Mouse (Mus musculus): ENCODE data around the gene Patl2. TPM values are rescaled to one million over a fixed set of nuclear protein-coding genes. Genes with fewer than 3 reads are reported as not detected.

Gene Patl2
- polyA plus RNA-seq, 1 experiment from 2014 or later: not detected

DNA sequence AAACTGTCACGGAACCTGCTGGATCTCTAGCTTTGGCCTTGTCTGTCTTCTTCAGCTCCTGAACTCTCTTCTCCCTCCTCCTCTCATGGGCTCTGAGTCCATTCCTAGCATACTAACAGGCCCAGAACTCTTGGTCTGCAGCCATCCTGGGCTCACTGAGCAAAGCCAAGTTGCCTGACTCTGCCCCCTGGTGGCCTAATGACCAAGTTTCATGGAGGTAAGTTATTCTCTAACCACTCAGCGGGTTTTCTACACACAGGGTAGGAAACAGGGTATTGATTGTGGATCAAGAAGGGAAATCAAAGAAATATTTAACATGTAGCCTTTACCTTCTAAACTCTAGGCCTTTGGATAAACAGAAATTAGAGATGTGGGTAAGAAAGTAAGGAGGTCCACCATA is 25.3 kb downstream of the Patl2 start, which contains the start of gene Trim69:
Gene Trim69 (plus strand): TSS at position 21 of the 400 bp plus-strand sequence.
- no peak within 1 kb of the TSS for H3K4me2 ChIP-seq (ENCODE audit: low read length)
- ATAC-seq (peak; percentile 69), DNase-seq (ENCODE audit: low spot score) (peak; percentile 84)
- H3K4me1 ChIP-seq (ENCODE audit: control insufficient read depth, insufficient read depth, low read length): no peaks in the 10 kb centered on the region
- 30% methylated on average over 2 of the region's 2 CpGs for WGBS
- no peak within 1 kb of the TSS for H3K4me3 ChIP-seq (ENCODE audit: low read depth, low read length)
- no peaks in the 10 kb centered on the region for H3K36me3 ChIP-seq (ENCODE audit: control insufficient read depth, insufficient read depth, low read length)
- no peaks in the 10 kb centered on the region for H3K27me3 ChIP-seq (replicated peaks; ENCODE audit: control insufficient read depth, insufficient read depth, low read length)
- H3K9me3 ChIP-seq (replicated peaks; ENCODE audit: control insufficient read depth, low read length): no peaks in the 10 kb centered on the region
- H3K27ac ChIP-seq (ENCODE audit: low read depth, low read length): no peak within 1 kb of the TSS
- H3K9ac ChIP-seq (ENCODE audit: low read length): no peak within 1 kb of the TSS

GRCm38 (mm10) chr2:122159667-122160066 is 26.3 kb downstream of the Patl2 start:
- no peak overlapping the region for H3K27ac ChIP-seq (ENCODE audit: low read depth, low read length)
- H3K9me3 ChIP-seq (replicated peaks; ENCODE audit: control insufficient read depth, low read length): no peaks in the 10 kb centered on the region
- no peaks in the 10 kb centered on the region for H3K36me3 ChIP-seq (ENCODE audit: control insufficient read depth, insufficient read depth, low read length)
- no peak for ATAC-seq
- 92% methylated on average over 6 of the region's 6 CpGs for WGBS
- H3K27me3 ChIP-seq (replicated peaks; ENCODE audit: control insufficient read depth, insufficient read depth, low read length): no peaks in the 10 kb centered on the region
- no peak overlapping the region for H3K9ac ChIP-seq (ENCODE audit: low read length)
- no peak overlapping the region for H3K4me2 ChIP-seq (ENCODE audit: low read length)
- no peaks in the 10 kb centered on the region for H3K4me1 ChIP-seq (ENCODE audit: control insufficient read depth, insufficient read depth, low read length)
- no peak overlapping the region for H3K4me3 ChIP-seq (ENCODE audit: low read depth, low read length)
- no peak for DNase-seq (ENCODE audit: low spot score)

DNA sequence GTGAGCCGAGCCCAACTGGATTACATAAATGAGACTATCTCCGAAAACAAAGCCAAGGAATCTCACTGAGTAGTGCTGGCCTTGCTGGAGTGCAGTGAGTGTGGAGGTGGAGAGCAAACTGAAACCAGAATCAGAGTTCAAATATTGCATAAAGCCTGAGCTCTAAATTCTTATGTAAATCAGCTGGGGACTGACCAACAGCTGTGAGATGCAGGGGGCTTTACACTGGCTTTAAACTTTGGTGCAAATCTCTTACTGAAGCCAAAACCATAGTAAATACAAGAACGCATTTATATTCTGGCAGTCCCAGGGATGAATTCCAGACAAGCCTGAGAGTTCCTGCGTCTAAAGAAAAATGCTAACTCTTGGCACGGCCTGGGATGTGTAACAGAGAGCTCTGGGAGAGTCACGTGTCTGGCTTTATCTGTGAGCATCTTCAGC is 27.6 kb downstream of the Patl2 start:
- DNase-seq (ENCODE audit: low spot score): no peak
- H3K9ac ChIP-seq (ENCODE audit: low read length): no peak overlapping the region
- WGBS: 60% methylated on average over 6 of the region's 6 CpGs

DNA sequence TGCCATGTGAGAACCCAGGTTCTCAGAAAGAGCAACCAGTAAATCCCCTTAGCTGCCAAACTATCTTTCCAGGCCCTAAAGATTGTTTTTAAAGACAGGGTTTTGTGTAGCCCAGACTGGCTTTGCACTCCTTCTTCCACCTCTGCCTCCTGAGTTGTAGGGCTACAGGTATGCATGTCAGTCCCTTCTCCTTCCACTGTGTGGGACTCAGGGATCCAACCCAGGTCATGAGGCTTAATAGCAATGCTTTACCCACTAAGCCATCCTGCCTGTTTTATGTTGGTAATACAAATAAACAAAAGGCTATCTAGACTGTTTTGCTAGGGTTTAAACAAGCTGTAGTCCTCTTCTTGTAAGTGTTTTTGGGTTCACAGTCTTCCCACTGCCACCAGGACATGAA is 28.4 kb downstream of the Patl2 start:
- Histone ChIP-seq H3K27ac (ENCODE audit: low read depth, low read length) (no peak overlapping the region), H3K9me3 (replicated peaks; ENCODE audit: control insufficient read depth, low read length) (no peaks in the 10 kb centered on the region), H3K36me3 (ENCODE audit: control insufficient read depth, insufficient read depth, low read length) (no peaks in the 10 kb centered on the region), H3K9ac (ENCODE audit: low read length) (no peak overlapping the region), H3K4me1 (ENCODE audit: control insufficient read depth, insufficient read depth, low read length) (no peaks in the 10 kb centered on the region), H3K4me2 (ENCODE audit: low read length) (no peak overlapping the region), H3K27me3 (replicated peaks; ENCODE audit: control insufficient read depth, insufficient read depth, low read length) (no peaks in the 10 kb centered on the region), H3K4me3 (ENCODE audit: low read depth, low read length) (no peak overlapping the region)
- ATAC-seq (no peak), DNase-seq (ENCODE audit: low spot score) (no peak)

More for the DNA sequence above, 27.6 kb downstream of the Patl2 start:
- Histone ChIP-seq H3K27ac (ENCODE audit: low read depth, low read length) (no peak overlapping the region), H3K36me3 (ENCODE audit: control insufficient read depth, insufficient read depth, low read length) (no peaks in the 10 kb centered on the region), H3K27me3 (replicated peaks; ENCODE audit: control insufficient read depth, insufficient read depth, low read length) (no peaks in the 10 kb centered on the region), H3K4me3 (ENCODE audit: low read depth, low read length) (no peak overlapping the region), H3K9me3 (replicated peaks; ENCODE audit: control insufficient read depth, low read length) (no peaks in the 10 kb centered on the region), H3K4me1 (ENCODE audit: control insufficient read depth, insufficient read depth, low read length) (no peaks in the 10 kb centered on the region), H3K4me2 (ENCODE audit: low read length) (no peak overlapping the region)
- no peak for ATAC-seq

DNA sequence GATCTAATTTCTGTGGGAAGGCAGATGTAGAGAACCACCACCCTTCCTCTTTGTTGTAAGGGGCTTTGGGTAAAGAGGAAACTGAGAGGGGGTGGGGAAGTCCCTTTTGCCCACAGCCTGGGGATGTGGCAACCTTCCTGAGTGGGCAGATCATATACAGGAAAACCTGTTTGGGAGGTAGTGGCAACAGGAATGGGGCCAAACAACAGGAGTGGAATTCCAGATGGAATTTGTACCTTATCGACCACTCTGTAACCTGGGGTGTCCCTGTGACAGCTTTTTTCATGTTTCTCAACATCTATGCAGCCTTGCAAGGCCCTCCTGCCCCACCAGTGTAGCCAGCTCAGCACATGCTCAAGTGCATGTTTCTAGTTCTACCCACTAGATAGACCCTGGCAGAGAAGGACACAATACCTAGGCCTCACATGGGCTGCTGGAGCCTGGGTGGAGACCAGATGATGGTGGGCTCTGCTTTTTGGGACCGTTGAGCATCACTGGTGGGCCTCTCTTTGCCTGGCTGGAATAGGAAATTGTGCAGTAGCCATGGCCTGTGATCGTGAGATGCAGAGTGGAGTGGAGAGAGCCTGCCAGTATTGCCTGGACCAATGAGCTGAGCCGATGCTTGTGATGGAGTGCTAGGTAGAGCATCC is 29.8 kb downstream of the Patl2 start:
- H3K9me3 ChIP-seq (replicated peaks; ENCODE audit: control insufficient read depth, low read length): no peaks in the 10 kb centered on the region
- no peak for ATAC-seq
- no peak overlapping the region for H3K9ac ChIP-seq (ENCODE audit: low read length)
- no peak overlapping the region for H3K27ac ChIP-seq (ENCODE audit: low read depth, low read length)
- H3K4me3 ChIP-seq (ENCODE audit: low read depth, low read length): no peak overlapping the region
- H3K4me1 ChIP-seq (ENCODE audit: control insufficient read depth, insufficient read depth, low read length): no peaks in the 10 kb centered on the region
- H3K4me2 ChIP-seq (ENCODE audit: low read length): no peak overlapping the region
- H3K27me3 ChIP-seq (replicated peaks; ENCODE audit: control insufficient read depth, insufficient read depth, low read length): no peaks in the 10 kb centered on the region
- H3K36me3 ChIP-seq (ENCODE audit: control insufficient read depth, insufficient read depth, low read length): no peaks in the 10 kb centered on the region
- DNase-seq (ENCODE audit: low spot score): no peak
- 89% methylated on average over 4 of the region's 4 CpGs for WGBS

DNA sequence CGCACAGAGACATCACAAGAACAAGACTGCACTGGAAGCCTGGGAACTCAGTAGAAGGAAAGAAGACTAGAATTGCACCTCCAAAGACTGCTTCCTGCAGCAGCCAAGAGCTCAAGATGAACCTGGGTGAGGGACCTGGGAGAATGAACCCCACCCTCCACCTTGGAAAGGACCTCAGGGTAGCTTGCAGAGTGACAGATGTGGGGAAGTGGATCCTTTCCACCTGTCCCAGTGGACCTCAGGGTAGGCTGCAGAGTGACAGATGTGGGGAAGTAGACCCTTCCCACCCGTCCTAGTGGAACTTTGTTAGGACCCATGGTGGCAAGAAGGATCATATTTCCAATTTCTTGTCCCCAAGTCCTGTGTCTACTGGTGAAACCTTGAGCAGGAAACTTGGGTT is 30.7 kb downstream of the Patl2 start:
- no peak overlapping the region for H3K27ac ChIP-seq (ENCODE audit: low read depth, low read length)
- 82% methylated on average over 2 of the region's 2 CpGs for WGBS
- ATAC-seq (no peak), DNase-seq (ENCODE audit: low spot score) (no peak)
- H3K36me3 ChIP-seq (ENCODE audit: control insufficient read depth, insufficient read depth, low read length): no peaks in the 10 kb centered on the region
- no peaks in the 10 kb centered on the region for H3K27me3 ChIP-seq (replicated peaks; ENCODE audit: control insufficient read depth, insufficient read depth, low read length)
- H3K9me3 ChIP-seq (replicated peaks; ENCODE audit: control insufficient read depth, low read length): no peaks in the 10 kb centered on the region
- H3K9ac ChIP-seq (ENCODE audit: low read length): no peak overlapping the region
- H3K4me1 ChIP-seq (ENCODE audit: control insufficient read depth, insufficient read depth, low read length): no peaks in the 10 kb centered on the region
- H3K4me2 ChIP-seq (ENCODE audit: low read length): no peak overlapping the region
- no peak overlapping the region for H3K4me3 ChIP-seq (ENCODE audit: low read depth, low read length)

- WGBS: 88% methylated on average over 2 of the region's 2 CpGs
Observed at GRCm38 (mm10) chr2:122154479-122154878, 31.5 kb downstream of the Patl2 start.

DNA sequence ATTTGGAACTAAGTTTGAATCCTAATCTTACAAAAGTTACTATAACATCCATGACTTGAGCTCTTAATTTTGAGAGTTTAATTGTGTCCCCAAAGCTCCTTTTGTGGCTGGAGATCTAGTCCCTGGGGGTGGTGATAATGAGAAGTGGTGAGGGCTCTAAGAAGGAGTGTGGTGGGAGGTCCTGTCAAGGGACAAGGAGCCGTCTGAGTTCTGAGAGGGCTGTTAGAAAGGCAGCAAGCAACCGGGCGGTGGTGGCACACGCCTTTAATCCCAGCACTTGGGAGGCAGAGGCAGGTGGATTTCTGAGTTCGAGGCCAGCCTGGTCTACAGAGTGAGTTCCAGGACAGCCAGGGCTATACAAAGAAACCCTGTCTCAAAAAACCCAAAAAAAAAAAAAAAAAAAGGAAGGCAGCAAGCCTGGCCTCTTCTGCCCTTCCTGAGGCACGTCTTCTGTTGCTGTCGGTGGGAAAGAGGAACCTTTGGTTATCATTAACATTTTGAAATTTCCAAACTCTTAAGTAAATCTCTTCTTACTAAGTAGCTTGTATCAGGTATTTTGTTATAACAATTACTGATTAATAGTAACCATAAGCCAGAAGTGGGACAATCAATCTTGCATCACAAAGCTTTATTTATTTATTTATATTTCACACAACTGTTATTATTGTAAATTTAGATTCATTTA is 32.2 kb downstream of the Patl2 start:
- ATAC-seq (no peak), DNase-seq (ENCODE audit: low spot score) (no peak)
- Histone ChIP-seq H3K9ac (ENCODE audit: low read length) (no peak overlapping the region), H3K36me3 (ENCODE audit: control insufficient read depth, insufficient read depth, low read length) (no peaks in the 10 kb centered on the region), H3K9me3 (replicated peaks; ENCODE audit: control insufficient read depth, low read length) (no peaks in the 10 kb centered on the region), H3K4me1 (ENCODE audit: control insufficient read depth, insufficient read depth, low read length) (no peaks in the 10 kb centered on the region), H3K4me3 (ENCODE audit: low read depth, low read length) (no peak overlapping the region), H3K4me2 (ENCODE audit: low read length) (no peak overlapping the region), H3K27ac (ENCODE audit: low read depth, low read length) (no peak overlapping the region), H3K27me3 (replicated peaks; ENCODE audit: control insufficient read depth, insufficient read depth, low read length) (no peaks in the 10 kb centered on the region)
- WGBS: 85% methylated on average over 7 of the region's 7 CpGs

More at GRCm38 (mm10) chr2:122154479-122154878, 31.5 kb downstream of the Patl2 start:
- Histone ChIP-seq H3K36me3 (ENCODE audit: control insufficient read depth, insufficient read depth, low read length) (no peaks in the 10 kb centered on the region), H3K4me2 (ENCODE audit: low read length) (no peak overlapping the region), H3K27me3 (replicated peaks; ENCODE audit: control insufficient read depth, insufficient read depth, low read length) (no peaks in the 10 kb centered on the region), H3K9ac (ENCODE audit: low read length) (no peak overlapping the region), H3K27ac (ENCODE audit: low read depth, low read length) (no peak overlapping the region), H3K4me1 (ENCODE audit: control insufficient read depth, insufficient read depth, low read length) (no peaks in the 10 kb centered on the region), H3K4me3 (ENCODE audit: low read depth, low read length) (no peak overlapping the region), H3K9me3 (replicated peaks; ENCODE audit: control insufficient read depth, low read length) (no peaks in the 10 kb centered on the region)
- DNase-seq (ENCODE audit: low spot score) (no peak), ATAC-seq (no peak)

DNA sequence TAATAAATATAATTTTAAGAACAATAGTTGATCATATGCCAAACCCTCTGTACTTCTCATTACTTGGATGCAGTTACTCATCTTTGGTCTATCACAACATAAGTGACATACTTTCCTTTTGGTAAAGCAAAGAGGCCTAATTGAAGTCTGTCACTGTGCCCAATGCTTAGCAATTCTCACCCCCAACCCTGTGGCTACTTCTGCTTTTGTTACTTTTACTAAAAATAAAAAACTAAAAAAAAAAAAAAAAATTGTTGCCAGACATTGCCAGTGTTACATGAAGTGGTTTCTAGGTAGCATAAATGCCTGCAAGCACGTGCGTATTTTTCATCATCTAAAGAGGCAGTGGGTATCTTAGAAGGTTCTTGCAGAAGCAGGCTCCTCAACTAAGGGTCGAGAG is 33.1 kb downstream of the Patl2 start:
- Histone ChIP-seq H3K36me3 (ENCODE audit: control insufficient read depth, insufficient read depth, low read length) (no peaks in the 10 kb centered on the region), H3K27ac (ENCODE audit: low read depth, low read length) (no peak overlapping the region), H3K27me3 (replicated peaks; ENCODE audit: control insufficient read depth, insufficient read depth, low read length) (no peaks in the 10 kb centered on the region), H3K4me1 (ENCODE audit: control insufficient read depth, insufficient read depth, low read length) (no peaks in the 10 kb centered on the region), H3K9ac (ENCODE audit: low read length) (no peak overlapping the region), H3K4me2 (ENCODE audit: low read length) (no peak overlapping the region), H3K9me3 (replicated peaks; ENCODE audit: control insufficient read depth, low read length) (no peaks in the 10 kb centered on the region), H3K4me3 (ENCODE audit: low read depth, low read length) (no peak overlapping the region)
- DNase-seq (ENCODE audit: low spot score) (no peak), ATAC-seq (no peak)
- 82% methylated on average over 3 of the region's 3 CpGs for WGBS
